Mouse (Mus musculus) adrenal gland, adult 8-10 months (tissue): ENCODE measurements around the gene Olfr311. TPM values are rescaled to one million over a fixed set of nuclear protein-coding genes. Genes with fewer than 3 reads are reported as not detected.
A peak's percentile ranks its signal among the peaks of the same experiment; 100 is the strongest.
"Not testable (repeated sequence)": the region's sequence is repeated elsewhere in the genome, so short reads cannot be mapped to it uniquely, and the experiment has no call there.

ENCODE experiments used
- DNase-seq: peaks from one replicate; pipeline ENCODE4 v3.0.0; 2022
- total RNA-seq, 4 experiments: library from RNA; stranded (reverse); gene quantifications; 2 replicates each; pipeline ENCODE4 v1.2.4; 2022

Olfr311 gene
- not detected for total RNA-seq

GRCm38 (mm10) chr11:58838951-58839350 lies at the start of gene Olfr311:
Olfr311 (plus strand) TSS chr11:58839251.
- not testable (repeated sequence) for DNase-seq

- DNase-seq: no peak
Measured at GRCm38 (mm10) chr11:58789532-58789931, 49.5 kb upstream of the Olfr311 start.

- DNase-seq: no peak
Measured at GRCm38 (mm10) chr11:58790053-58790452, 49.0 kb upstream of the Olfr311 start.

GRCm38 (mm10) chr11:58790646-58791045 lies 48.4 kb upstream of the Olfr311 start:
- DNase-seq: no peak

GRCm38 (mm10) chr11:58795856-58796255 lies 43.2 kb upstream of the Olfr311 start:
- DNase-seq: no peak

GRCm38 (mm10) chr11:58796850-58797249 lies 42.2 kb upstream of the Olfr311 start:
- DNase-seq: no peak

- DNase-seq: no peak
Measured at GRCm38 (mm10) chr11:58799747-58800146, 39.3 kb upstream of the Olfr311 start.

GRCm38 (mm10) chr11:58801558-58802228 lies 37.4 kb upstream of the Olfr311 start, which contains the start of gene Fam183b:
Fam183b (minus strand) TSS chr11:58801960.
- no peak for DNase-seq

GRCm38 (mm10) chr11:58803871-58804270 lies 35.2 kb upstream of the Olfr311 start:
- no peak for DNase-seq

- no peak for DNase-seq
Measured at GRCm38 (mm10) chr11:58804393-58804792, 34.7 kb upstream of the Olfr311 start.

- DNase-seq: no peak
Measured at GRCm38 (mm10) chr11:58812001-58812400, 27.1 kb upstream of the Olfr311 start.

- DNase-seq: not testable (repeated sequence)
Measured at GRCm38 (mm10) chr11:58814700-58815099, 24.4 kb upstream of the Olfr311 start, which contains the start of gene Olfr313. Olfr313 (plus strand) TSS chr11:58815000.

GRCm38 (mm10) chr11:58815676-58816075 lies 23.4 kb upstream of the Olfr311 start:
- no peak for DNase-seq

- not testable (repeated sequence) for DNase-seq
Measured at GRCm38 (mm10) chr11:58828937-58829336, 10.1 kb upstream of the Olfr311 start, which contains the start of gene Olfr312. Olfr312 (plus strand) TSS chr11:58829237.

- no peak for DNase-seq
Measured at GRCm38 (mm10) chr11:58829764-58830163, 9.3 kb upstream of the Olfr311 start.

- not testable (repeated sequence) for DNase-seq
Measured at GRCm38 (mm10) chr11:58832541-58832940, 6.5 kb upstream of the Olfr311 start.

- DNase-seq: peak; percentile 85
Measured at GRCm38 (mm10) chr11:58846919-58847461, 7.9 kb downstream of the Olfr311 start, which contains the start of gene Gm12258. Gm12258 (plus strand) TSS chr11:58847158.

- no peak for DNase-seq
Measured at GRCm38 (mm10) chr11:58847636-58848035, 8.6 kb downstream of the Olfr311 start.

GRCm38 (mm10) chr11:58849731-58850130 lies 10.7 kb downstream of the Olfr311 start:
- no peak for DNase-seq

GRCm38 (mm10) chr11:58860744-58861143 lies 21.7 kb downstream of the Olfr311 start:
- DNase-seq: no peak

GRCm38 (mm10) chr11:58867039-58867953 lies 28.2 kb downstream of the Olfr311 start, which contains the start of gene 2810021J22Rik:
2810021J22Rik (plus strand) TSS chr11:58867216.
- DNase-seq: peak; percentile 65

GRCm38 (mm10) chr11:58867954-58868330 lies 28.9 kb downstream of the Olfr311 start:
- DNase-seq: no peak

- no peak for DNase-seq
Measured at GRCm38 (mm10) chr11:58870961-58871360, 31.9 kb downstream of the Olfr311 start.
